Mouse (Mus musculus): ENCODE measurements around the gene 2010106E10Rik.

The 2010106E10Rik gene

DNA sequence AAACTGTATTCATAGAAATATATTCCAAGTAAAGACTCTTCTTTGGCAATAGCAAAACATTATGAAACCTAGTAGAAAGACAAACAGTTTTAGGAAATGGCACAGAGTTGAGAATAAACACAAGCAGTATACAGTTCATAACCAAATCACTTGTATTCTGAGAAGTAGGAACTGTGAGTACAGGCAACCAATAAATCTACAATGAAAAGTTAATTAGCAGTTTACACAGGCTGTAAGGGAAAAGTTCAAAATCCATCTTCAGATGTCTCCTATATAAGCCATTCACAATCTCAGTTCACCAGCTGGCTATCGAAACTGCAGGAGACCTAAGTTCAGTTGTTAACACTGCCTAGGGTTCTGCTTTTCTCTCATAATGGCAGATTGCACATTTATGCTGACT is at the start of gene 2010106E10Rik:
Gene 2010106E10Rik, plus strand, starts transcription at position 301 of the 400 bp plus-strand sequence.
- no peak for DNase-seq (ENCODE audit: low spot score)

GRCm38 (mm10) chrX:112505651-112506050 is 10.6 kb downstream of the 2010106E10Rik start:
- no peak for DNase-seq (ENCODE audit: low spot score)

DNA sequence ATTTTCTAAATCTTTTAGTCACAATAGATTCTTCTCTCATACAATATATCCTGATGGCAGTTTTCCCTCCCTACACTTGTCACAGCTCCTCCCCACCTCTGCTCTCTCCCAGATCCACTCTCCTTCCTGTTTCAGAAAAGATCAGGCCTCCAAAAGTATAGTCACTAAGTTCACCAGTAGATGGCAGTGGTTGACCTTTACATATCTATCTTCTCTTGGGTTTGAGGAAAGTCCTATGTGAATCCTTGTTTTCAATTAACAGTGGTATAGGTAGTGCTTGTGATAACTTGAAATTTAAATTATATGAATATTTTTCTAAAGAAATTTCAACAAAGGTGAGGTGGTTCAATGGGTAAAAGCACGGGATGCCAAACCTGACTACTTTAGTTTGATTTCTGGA is 29.7 kb downstream of the 2010106E10Rik start:
- DNase-seq (ENCODE audit: low spot score) = peak; percentile 10

GRCm38 (mm10) chrX:112543115-112543514 is 48.0 kb downstream of the 2010106E10Rik start:
- no peak for DNase-seq (ENCODE audit: low spot score)

GRCm38 (mm10) chrX:112567716-112568115 is 72.6 kb downstream of the 2010106E10Rik start:
- no peak for DNase-seq (ENCODE audit: low spot score)

GRCm38 (mm10) chrX:112600511-112601305 is 105.6 kb downstream of the 2010106E10Rik start, which contains the start of gene Zfp711:
Gene Zfp711, plus strand, starts transcription at chrX:112600526.
- peak; percentile 35 for DNase-seq (ENCODE audit: low spot score)

DNA sequence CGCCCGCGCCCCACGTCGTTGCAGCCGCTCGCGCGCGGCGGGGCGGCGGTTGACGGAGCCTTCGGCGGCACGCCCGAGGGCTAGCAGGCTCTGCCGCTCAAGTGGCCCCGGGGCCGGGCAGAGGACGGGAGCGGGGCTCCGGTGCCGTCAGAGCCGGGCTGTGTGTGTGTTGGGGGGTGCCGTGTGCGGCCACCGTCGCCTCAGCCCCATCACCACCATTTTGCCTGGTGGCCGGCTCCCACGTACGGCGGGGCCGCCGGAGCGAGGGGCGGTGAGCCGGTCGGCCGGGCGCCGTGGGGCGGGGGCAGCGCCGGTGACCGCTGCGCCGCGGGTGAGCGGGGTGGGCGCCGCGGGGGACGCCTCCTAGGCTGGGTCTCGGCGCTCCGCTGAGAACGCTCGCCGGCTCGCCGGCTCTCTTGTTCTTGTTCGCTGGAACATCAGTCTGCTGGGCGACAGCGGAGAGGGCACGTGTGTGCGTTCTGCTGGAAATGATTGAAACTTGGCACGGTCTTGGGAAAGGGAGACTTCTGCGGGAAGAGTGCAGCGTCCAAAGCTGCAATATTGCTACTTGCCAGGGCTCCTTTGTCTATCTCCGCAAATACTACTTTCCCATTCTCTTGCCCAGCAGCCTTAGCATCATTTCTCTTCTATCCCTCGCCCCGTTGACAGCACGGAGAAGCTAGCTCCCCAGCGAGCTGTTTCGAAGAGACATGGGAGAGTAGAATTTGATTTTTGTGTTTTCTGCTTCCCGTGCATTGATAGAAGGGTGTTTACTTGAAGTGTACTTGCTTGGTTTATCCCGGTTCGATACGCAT is 106.4 kb downstream of the 2010106E10Rik start:
- DNase-seq (ENCODE audit: low spot score) = peak; percentile 0

All from left cerebral cortex, adult 11 months (tissue).